Mouse (Mus musculus): Measurements from ENCODE around the gene Ndrg4. TPM values are rescaled to one million over a fixed set of nuclear protein-coding genes. Genes with fewer than 3 reads are reported as not detected.

Gene Ndrg4
- polyA plus RNA-seq, 1 experiment = 43.3 TPM

GRCm38 (mm10) chr8:95697128-95697527, 20.3 kb downstream of the Ndrg4 start:
- Histone ChIP-seq H3K79me2 (ENCODE audit: control insufficient read depth, insufficient read depth) (no peaks in the 10 kb centered on the region), H3K4me3 (ENCODE audit: insufficient read depth, poor library complexity, severe bottlenecking) (no peak overlapping the region), H3K79me3 (ENCODE audit: low read depth) (no peaks in the 10 kb centered on the region), H3K27me3 (ENCODE audit: control insufficient read depth, insufficient read depth, insufficient read length) (no peaks in the 10 kb centered on the region), H3K36me3 (ENCODE audit: control insufficient read depth, insufficient read depth) (no peaks in the 10 kb centered on the region), H3ac (ENCODE audit: control insufficient read depth, insufficient read length, low read depth) (peak overlapping the region; percentile 16)
- no peak for TF ChIP-seq MYOG (IDR thresholded peaks at IDR 0.05; ENCODE audit: control insufficient read depth, extremely low read depth, insufficient read length)
- TF ChIP-seq CTCF (IDR thresholded peaks at IDR 0.05; ENCODE audit: control insufficient read depth, insufficient read depth, insufficient read length) = peak; percentile 79

- H3K79me3 ChIP-seq (ENCODE audit: low read depth) = no peaks in the 10 kb centered on the region
- no peak overlapping the region for H3ac ChIP-seq (ENCODE audit: control insufficient read depth, insufficient read length, low read depth)
- H3K27me3 ChIP-seq (ENCODE audit: control insufficient read depth, insufficient read depth, insufficient read length) = no peaks in the 10 kb centered on the region
- TF ChIP-seq MYOD1 (IDR thresholded peaks at IDR 0.05; ENCODE audit: control insufficient read depth, insufficient read length, low read depth) = no peak
- no peak for TF ChIP-seq FOSL1 (IDR thresholded peaks at IDR 0.05; ENCODE audit: insufficient read depth, low read length, poor library complexity, severe bottlenecking)
- no peak for TF ChIP-seq CEBPB (IDR thresholded peaks at IDR 0.05; ENCODE audit: low read depth)
- no peak for TF ChIP-seq MAX (IDR thresholded peaks at IDR 0.05)
- H3K4me3 ChIP-seq (ENCODE audit: insufficient read depth, poor library complexity, severe bottlenecking) = no peak overlapping the region
- H3K36me3 ChIP-seq (ENCODE audit: control insufficient read depth, insufficient read depth) = no peaks in the 10 kb centered on the region
- H3K79me2 ChIP-seq (ENCODE audit: control insufficient read depth, insufficient read depth) = no peaks in the 10 kb centered on the region
Observed at GRCm38 (mm10) chr8:95698179-95698578, 21.4 kb downstream of the Ndrg4 start.

GRCm38 (mm10) chr8:95700282-95700681, 23.5 kb downstream of the Ndrg4 start:
- TF ChIP-seq MAX (IDR thresholded peaks at IDR 0.05) (no peak), CTCF (IDR thresholded peaks at IDR 0.05; ENCODE audit: control insufficient read depth, insufficient read depth, insufficient read length) (no peak), FOSL1 (IDR thresholded peaks at IDR 0.05; ENCODE audit: insufficient read depth, low read length, poor library complexity, severe bottlenecking) (no peak), CEBPB (IDR thresholded peaks at IDR 0.05; ENCODE audit: low read depth) (no peak), MYOG (IDR thresholded peaks at IDR 0.05; ENCODE audit: control insufficient read depth, extremely low read depth, insufficient read length) (no peak), MYOD1 (IDR thresholded peaks at IDR 0.05; ENCODE audit: control insufficient read depth, insufficient read length, low read depth) (no peak), USF1 (IDR thresholded peaks at IDR 0.05; ENCODE audit: low read depth) (no peak)
- no peaks in the 10 kb centered on the region for H3K27me3 ChIP-seq (ENCODE audit: control insufficient read depth, insufficient read depth, insufficient read length)
- no peaks in the 10 kb centered on the region for H3K79me3 ChIP-seq (ENCODE audit: low read depth)
- no peak overlapping the region for H3K4me3 ChIP-seq (ENCODE audit: insufficient read depth, poor library complexity, severe bottlenecking)
- H3ac ChIP-seq (ENCODE audit: control insufficient read depth, insufficient read length, low read depth) = no peak overlapping the region
- no peaks in the 10 kb centered on the region for H3K79me2 ChIP-seq (ENCODE audit: control insufficient read depth, insufficient read depth)
- no peaks in the 10 kb centered on the region for H3K36me3 ChIP-seq (ENCODE audit: control insufficient read depth, insufficient read depth)

GRCm38 (mm10) chr8:95701809-95702208, 25.0 kb downstream of the Ndrg4 start:
- H3K36me3 ChIP-seq (ENCODE audit: control insufficient read depth, insufficient read depth) = no peaks in the 10 kb centered on the region
- no peak overlapping the region for H3K4me3 ChIP-seq (ENCODE audit: insufficient read depth, poor library complexity, severe bottlenecking)

GRCm38 (mm10) chr8:95702480-95703446, 26.0 kb downstream of the Ndrg4 start:
- Histone ChIP-seq H3K79me2 (ENCODE audit: control insufficient read depth, insufficient read depth) (no peaks in the 10 kb centered on the region), H3K79me3 (ENCODE audit: low read depth) (no peaks in the 10 kb centered on the region), H3K27me3 (ENCODE audit: control insufficient read depth, insufficient read depth, insufficient read length) (no peaks in the 10 kb centered on the region), H3K36me3 (ENCODE audit: control insufficient read depth, insufficient read depth) (no peaks in the 10 kb centered on the region), H3K4me3 (ENCODE audit: insufficient read depth, poor library complexity, severe bottlenecking) (no peak overlapping the region), H3ac (ENCODE audit: control insufficient read depth, insufficient read length, low read depth) (peak overlapping the region; percentile 61)
- TF ChIP-seq USF1 (IDR thresholded peaks at IDR 0.05; ENCODE audit: low read depth) (no peak), CTCF (IDR thresholded peaks at IDR 0.05; ENCODE audit: control insufficient read depth, insufficient read depth, insufficient read length) (no peak), MYOD1 (IDR thresholded peaks at IDR 0.05; ENCODE audit: control insufficient read depth, insufficient read length, low read depth) (no peak), MYOG (IDR thresholded peaks at IDR 0.05; ENCODE audit: control insufficient read depth, extremely low read depth, insufficient read length) (no peak), MAX (IDR thresholded peaks at IDR 0.05) (no peak), FOSL1 (IDR thresholded peaks at IDR 0.05; ENCODE audit: insufficient read depth, low read length, poor library complexity, severe bottlenecking) (no peak), CEBPB (IDR thresholded peaks at IDR 0.05; ENCODE audit: low read depth) (no peak)

More at GRCm38 (mm10) chr8:95701809-95702208, 25.0 kb downstream of the Ndrg4 start:
- TF ChIP-seq FOSL1 (IDR thresholded peaks at IDR 0.05; ENCODE audit: insufficient read depth, low read length, poor library complexity, severe bottlenecking) (no peak), CTCF (IDR thresholded peaks at IDR 0.05; ENCODE audit: control insufficient read depth, insufficient read depth, insufficient read length) (no peak), USF1 (IDR thresholded peaks at IDR 0.05; ENCODE audit: low read depth) (no peak), MYOD1 (IDR thresholded peaks at IDR 0.05; ENCODE audit: control insufficient read depth, insufficient read length, low read depth) (no peak), CEBPB (IDR thresholded peaks at IDR 0.05; ENCODE audit: low read depth) (no peak), MYOG (IDR thresholded peaks at IDR 0.05; ENCODE audit: control insufficient read depth, extremely low read depth, insufficient read length) (no peak)
- Histone ChIP-seq H3K79me3 (ENCODE audit: low read depth) (no peaks in the 10 kb centered on the region), H3K79me2 (ENCODE audit: control insufficient read depth, insufficient read depth) (no peaks in the 10 kb centered on the region), H3ac (ENCODE audit: control insufficient read depth, insufficient read length, low read depth) (no peak overlapping the region), H3K27me3 (ENCODE audit: control insufficient read depth, insufficient read depth, insufficient read length) (no peaks in the 10 kb centered on the region)
